Mouse (Mus musculus): ENCODE results near the gene Ostn. TPM values are rescaled to one million over a fixed set of nuclear protein-coding genes. Genes with fewer than 3 reads are reported as not detected.

The Ostn gene
- polyA plus RNA-seq, 1 experiment = not detected

DNA sequence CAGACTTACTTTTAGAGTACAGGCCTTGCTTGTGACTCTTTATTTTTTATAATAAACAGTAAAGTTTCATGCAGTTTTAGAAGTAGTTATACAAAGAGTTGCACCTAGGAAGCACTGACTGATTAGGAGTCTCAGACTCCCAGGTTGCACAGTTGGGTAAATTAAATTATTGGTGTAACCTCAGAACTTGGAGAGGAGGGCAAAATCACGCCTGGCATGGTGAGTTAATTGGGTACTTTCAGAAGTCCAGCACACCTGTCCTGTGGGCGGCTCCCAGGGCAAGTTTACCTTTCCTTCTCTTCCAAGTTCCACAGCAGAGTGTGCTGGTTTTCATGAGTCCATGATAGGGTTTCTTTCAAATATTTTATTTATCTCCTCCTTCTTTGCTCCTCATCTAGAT lies 84.6 kb downstream of the Ostn start:
- WGBS = 75% methylated on average over 2 of the region's 2 CpGs
- peaks cover 6% of the 10 kb centered on the region for H3K4me1 ChIP-seq (ENCODE audit: control insufficient read depth, insufficient read depth, low read length)
- peak overlapping the region; percentile 33; the same call in 1 of the 2 replicates for H3K27ac ChIP-seq (ENCODE audit: insufficient read depth, low read depth, low read length)
- no peak overlapping the region for H3K4me3 ChIP-seq (ENCODE audit: insufficient read depth, low read depth, low read length)
- TF ChIP-seq CTCF (IDR thresholded peaks at IDR 0.05; ENCODE audit: insufficient read depth, low read depth, low read length) (no peak), POLR2A (IDR thresholded peaks at IDR 0.05; ENCODE audit: insufficient read depth, low read depth, low read length) (no peak)

DNA sequence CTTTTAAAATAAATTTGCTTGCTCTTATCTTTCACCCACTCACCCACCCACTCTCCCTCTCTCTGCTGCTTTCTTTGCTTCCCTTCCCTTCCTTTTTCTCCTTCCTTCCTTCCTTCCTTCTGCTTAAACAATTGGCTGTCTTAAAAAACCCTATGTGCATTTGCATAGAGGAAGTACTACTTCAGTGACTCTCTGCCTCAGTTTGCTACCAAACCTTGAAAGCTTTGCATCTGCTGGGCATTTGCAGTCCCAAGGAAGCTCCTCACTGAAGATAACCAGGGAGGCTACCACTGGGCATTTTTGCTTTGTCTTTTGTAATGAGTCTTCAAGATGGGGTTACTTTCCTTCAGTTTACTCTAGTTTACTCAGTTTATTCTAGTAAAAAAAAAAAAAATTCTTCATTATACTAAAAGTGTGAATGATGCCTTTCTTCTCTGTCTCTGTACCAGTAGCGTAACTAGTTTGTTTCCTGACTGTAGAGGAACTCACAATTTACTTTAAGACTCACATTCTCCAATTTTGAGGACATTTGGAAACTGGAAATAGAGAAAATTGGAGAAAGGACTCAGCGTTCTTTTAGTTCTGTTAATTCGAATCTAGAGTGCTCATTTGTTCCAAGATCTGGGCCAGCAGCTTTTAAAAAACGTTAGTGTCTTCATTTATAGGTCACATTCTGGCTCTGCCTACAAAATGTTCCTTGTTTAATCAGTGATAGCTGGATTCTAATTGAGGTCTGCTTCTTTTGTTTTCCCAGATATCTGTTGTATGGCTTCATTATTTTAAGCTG lies 88.2 kb downstream of the Ostn start:
- Histone ChIP-seq H3K4me3 (ENCODE audit: insufficient read depth, low read depth, low read length) (no peak overlapping the region), H3K4me1 (ENCODE audit: control insufficient read depth, insufficient read depth, low read length) (peaks cover 5% of the 10 kb centered on the region), H3K27ac (ENCODE audit: insufficient read depth, low read depth, low read length) (peak overlapping the region; percentile 69; the same call in 1 of the 2 replicates)
- TF ChIP-seq CTCF (IDR thresholded peaks at IDR 0.05; ENCODE audit: insufficient read depth, low read depth, low read length) = no peak
- TF ChIP-seq POLR2A (IDR thresholded peaks at IDR 0.05; ENCODE audit: insufficient read depth, low read depth, low read length) = no peak
- 58% methylated on average over 4 of the region's 4 CpGs for WGBS

DNA sequence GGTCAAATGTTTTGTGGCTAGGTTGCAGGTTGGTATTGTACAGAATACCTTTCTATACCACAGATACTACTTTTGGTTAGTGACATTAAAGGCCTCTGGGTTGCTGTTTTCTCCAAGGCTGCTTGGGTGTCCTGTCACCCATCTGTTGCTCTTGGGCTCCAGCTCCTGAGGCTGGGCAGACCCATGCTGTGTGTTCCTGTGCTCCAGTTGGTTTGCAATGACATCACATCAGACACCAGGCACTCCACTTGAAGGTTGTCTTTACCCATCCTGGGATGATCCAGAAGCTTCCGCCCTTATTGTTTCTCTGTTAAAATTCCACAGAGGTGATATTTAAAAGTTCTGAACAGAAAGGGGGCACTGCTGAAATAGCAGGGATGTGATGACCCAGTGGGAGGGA lies 89.7 kb downstream of the Ostn start:
- Histone ChIP-seq H3K27ac (ENCODE audit: insufficient read depth, low read depth, low read length) (no peak overlapping the region), H3K4me1 (ENCODE audit: control insufficient read depth, insufficient read depth, low read length) (peaks cover 3% of the 10 kb centered on the region), H3K4me3 (ENCODE audit: insufficient read depth, low read depth, low read length) (no peak overlapping the region)
- WGBS = 91% methylated on average over 1 of the region's 1 CpGs
- TF ChIP-seq CTCF (IDR thresholded peaks at IDR 0.05; ENCODE audit: insufficient read depth, low read depth, low read length) (no peak), POLR2A (IDR thresholded peaks at IDR 0.05; ENCODE audit: insufficient read depth, low read depth, low read length) (no peak)

DNA sequence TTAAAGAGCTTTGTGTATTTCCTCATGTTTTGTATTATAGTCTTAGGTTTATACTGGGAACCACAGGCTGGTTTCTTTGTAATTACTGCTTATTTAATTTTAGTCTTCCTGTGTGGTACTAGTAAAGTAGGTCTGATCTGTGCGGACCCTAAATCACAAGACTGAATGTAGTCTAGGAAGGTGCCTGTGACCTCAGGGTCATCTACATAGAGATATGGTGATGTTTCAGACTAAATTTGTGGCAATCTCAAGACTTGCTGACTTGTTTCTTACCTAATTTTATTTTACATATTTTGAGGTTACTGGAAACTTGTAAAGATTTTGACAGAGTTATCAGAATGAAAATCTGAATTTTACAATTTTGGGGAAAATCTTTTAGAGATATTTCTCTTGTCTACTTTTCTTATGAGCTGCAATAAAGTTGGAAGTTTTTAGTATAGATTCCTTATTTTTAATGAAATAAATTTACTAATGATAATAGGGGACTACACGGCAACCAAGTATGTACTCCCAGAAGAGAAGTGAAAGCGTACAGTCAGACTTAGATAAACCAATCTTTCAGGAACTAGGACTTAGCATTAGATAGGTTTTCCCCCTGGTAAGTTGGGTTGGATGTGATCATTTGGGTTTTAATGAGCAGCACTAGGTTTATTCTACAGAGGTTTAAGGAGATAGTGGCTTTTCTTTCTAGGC lies 91.9 kb downstream of the Ostn start:
- no peak for TF ChIP-seq POLR2A (IDR thresholded peaks at IDR 0.05; ENCODE audit: insufficient read depth, low read depth, low read length)
- TF ChIP-seq CTCF (IDR thresholded peaks at IDR 0.05; ENCODE audit: insufficient read depth, low read depth, low read length) = no peak
- Histone ChIP-seq H3K27ac (ENCODE audit: insufficient read depth, low read depth, low read length) (no peak overlapping the region), H3K4me1 (ENCODE audit: control insufficient read depth, insufficient read depth, low read length) (peaks cover 2% of the 10 kb centered on the region; the same call in 1 of the 2 replicates), H3K4me3 (ENCODE audit: insufficient read depth, low read depth, low read length) (no peak overlapping the region)
- 85% methylated on average over 3 of the region's 3 CpGs for WGBS

DNA sequence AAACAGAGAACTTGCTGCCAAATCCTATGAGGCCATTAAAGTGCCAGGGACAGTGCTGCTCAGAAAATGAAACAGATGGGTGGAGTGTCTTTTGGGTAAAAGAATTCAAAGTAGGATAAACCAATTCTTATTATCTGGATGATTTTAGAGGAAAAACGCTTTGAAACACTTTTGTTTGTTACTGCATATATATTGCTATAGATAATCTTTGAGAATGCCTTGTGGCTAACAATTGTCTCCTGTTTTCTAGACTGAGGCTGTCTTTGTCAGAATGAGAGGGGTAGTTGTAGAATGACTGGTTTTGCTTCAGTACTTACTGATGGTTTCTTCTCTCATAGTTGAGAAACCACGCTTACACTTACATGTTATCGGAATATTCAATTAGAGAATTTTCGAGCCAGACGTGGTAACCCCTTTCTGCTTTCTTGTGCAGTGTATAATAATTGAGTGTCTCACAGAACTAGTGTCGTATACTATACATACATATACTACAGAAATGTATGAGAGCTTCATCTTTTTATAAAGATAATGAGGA lies 92.5 kb downstream of the Ostn start:
- 82% methylated on average over 6 of the region's 6 CpGs for WGBS
- Histone ChIP-seq H3K4me1 (ENCODE audit: control insufficient read depth, insufficient read depth, low read length) (peaks cover 2% of the 10 kb centered on the region; the same call in 1 of the 2 replicates), H3K4me3 (ENCODE audit: insufficient read depth, low read depth, low read length) (no peak overlapping the region), H3K27ac (ENCODE audit: insufficient read depth, low read depth, low read length) (no peak overlapping the region)
- TF ChIP-seq POLR2A (IDR thresholded peaks at IDR 0.05; ENCODE audit: insufficient read depth, low read depth, low read length) = no peak
- no peak for TF ChIP-seq CTCF (IDR thresholded peaks at IDR 0.05; ENCODE audit: insufficient read depth, low read depth, low read length)

Other genes with a start within 250 kb of the Ostn start
- gene Uts2b, start 62.8 kb downstream of the Ostn start, polyA plus RNA-seq (2012; ENCODE audit: insufficient read depth, insufficient read length, low replicate concordance, missing spikeins) = not detected in 2 replicates
- gene Ccdc50, start 81.4 kb downstream of the Ostn start, polyA plus RNA-seq (2012; ENCODE audit: insufficient read depth, insufficient read length, low replicate concordance, missing spikeins) = 64.5 TPM in 1 of 2 replicates, not detected in the other